Mouse (Mus musculus) liver, adult 2 months (tissue): ENCODE results near the gene Dnah2.
A peak's percentile ranks its signal among the peaks of the same experiment; 100 is the strongest.

Source experiments
- CTCF ChIP-seq: fragments of 200-500 bp; IDR thresholded peaks from 2 replicates; pipeline ENCODE4 v1.5.1; 2011; ENCODE audit warnings: low read depth, low read length, control low read depth
- POLR2A ChIP-seq: fragments of 200-500 bp; IDR thresholded peaks from 2 replicates; pipeline ENCODE4 v1.6.1; 2011; ENCODE audit warnings: low read length, control low read depth; ENCODE audit not compliant: insufficient read depth; ENCODE audit errors: extremely low read depth

DNA sequence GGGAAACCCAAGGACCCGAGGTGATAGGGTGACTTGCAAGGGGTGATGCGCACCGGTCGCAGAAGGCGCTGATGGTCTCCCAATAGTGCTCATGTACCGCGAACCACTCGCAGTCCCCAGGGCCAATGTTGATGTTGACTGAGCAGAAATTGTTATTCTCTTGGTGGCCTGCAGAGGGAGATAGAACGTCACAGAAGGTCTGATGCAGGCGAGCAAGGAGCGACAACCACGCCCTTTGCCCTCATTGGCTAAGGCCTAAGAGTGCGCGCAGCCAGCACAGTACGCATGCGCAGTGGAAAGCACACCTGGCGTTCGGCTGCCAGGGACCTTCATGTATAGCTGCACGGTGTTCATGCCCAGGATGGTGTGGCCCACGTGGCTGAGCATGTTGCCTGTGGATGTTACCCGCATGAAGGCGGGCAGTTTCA lies 147.7 kb downstream of the Dnah2 start:
- TF ChIP-seq POLR2A (no peak), CTCF (peak; percentile 91)
